Mouse (Mus musculus) erythroid progenitor cell, adult 5-6 weeks (primary cell): ENCODE results near the gene Itpr1. TPM values are rescaled to one million over a fixed set of nuclear protein-coding genes. Genes with fewer than 3 reads are reported as not detected.

Experiments used
- ATAC-seq: replicated peaks from 2 replicates; pipeline ENCODE4 v1.8.0; 2016; ENCODE audit warnings: moderate number of reproducible peaks, mild to moderate bottlenecking, moderate TSS enrichment, inconsistent platforms; ENCODE audit not compliant: poor library complexity, low FRiP score, severe bottlenecking
- total RNA-seq, 2 experiments: library from RNA; stranded (forward) in 1 of 2; stranded (reverse) in 1 of 2; fragments of 150-400 nt in 1 of 2; fragments of 186-747, 209-891 nt in 1 of 2; gene quantifications; 2 replicates each; pipeline versions ENCODE4 v1.2.3 to v1.2.4; 2015 to 2017; ENCODE audit warnings: low replicate concordance in 2 of 2

Gene Itpr1
- total RNA-seq, 2 experiments from 2014 or later, result 4.6 to 13.0 TPM

GRCm38 (mm10) chr6:108261506-108261905, 48.6 kb downstream of the Itpr1 start:
- no peak for ATAC-seq

GRCm38 (mm10) chr6:108264164-108264563, 51.3 kb downstream of the Itpr1 start:
- no peak for ATAC-seq

- no peak for ATAC-seq
Observed at GRCm38 (mm10) chr6:108273451-108273850, 60.6 kb downstream of the Itpr1 start.

- no peak for ATAC-seq
Observed at GRCm38 (mm10) chr6:108274364-108275084, 61.6 kb downstream of the Itpr1 start.

GRCm38 (mm10) chr6:108276880-108277507, 64.1 kb downstream of the Itpr1 start:
- no peak for ATAC-seq

GRCm38 (mm10) chr6:108277622-108278396, 64.9 kb downstream of the Itpr1 start:
- no peak for ATAC-seq

- ATAC-seq, result no peak
Observed at GRCm38 (mm10) chr6:108278826-108279630, 66.1 kb downstream of the Itpr1 start.

- no peak for ATAC-seq
Observed at GRCm38 (mm10) chr6:108282131-108282530, 69.2 kb downstream of the Itpr1 start.

- no peak for ATAC-seq
Observed at GRCm38 (mm10) chr6:108282621-108283020, 69.7 kb downstream of the Itpr1 start.

- ATAC-seq, result no peak
Observed at GRCm38 (mm10) chr6:108284688-108285087, 71.8 kb downstream of the Itpr1 start.

GRCm38 (mm10) chr6:108288979-108289378, 76.1 kb downstream of the Itpr1 start:
- ATAC-seq, result no peak

GRCm38 (mm10) chr6:108290978-108291377, 78.1 kb downstream of the Itpr1 start:
- no peak for ATAC-seq

- no peak for ATAC-seq
Observed at GRCm38 (mm10) chr6:108291556-108291955, 78.7 kb downstream of the Itpr1 start.

GRCm38 (mm10) chr6:108301856-108302255, 89.0 kb downstream of the Itpr1 start:
- ATAC-seq, result no peak

- no peak for ATAC-seq
Observed at GRCm38 (mm10) chr6:108303619-108304567, 91.0 kb downstream of the Itpr1 start.

GRCm38 (mm10) chr6:108305171-108305779, 92.4 kb downstream of the Itpr1 start:
- no peak for ATAC-seq

- ATAC-seq, result no peak
Observed at GRCm38 (mm10) chr6:108306240-108306639, 93.3 kb downstream of the Itpr1 start.

- ATAC-seq, result no peak
Observed at GRCm38 (mm10) chr6:108306910-108307584, 94.2 kb downstream of the Itpr1 start.
